Mouse (Mus musculus): Measurements from ENCODE around the gene Slc38a3. TPM values are rescaled to one million over a fixed set of nuclear protein-coding genes. Genes with fewer than 3 reads are reported as not detected.

Gene Slc38a3
- 12.9 and 14.7 TPM in 2 replicates for polyA plus RNA-seq (2015; fragmentation: Nextera tagmentation; extraction: Ambion mirVana)

- WGBS, result 72% methylated on average over 9 of the region's 9 CpGs
- no peak within 1 kb of the TSS for H3K9ac ChIP-seq (ENCODE audit: low read depth, low read length)
- DNase-seq (ENCODE audit: low spot score), result no peak
These were observed at the start of gene Slc38a3 for GRCm38 (mm10) chr9:107669480-107669945. Gene Slc38a3 (minus strand): TSS chr9:107669530.

DNA sequence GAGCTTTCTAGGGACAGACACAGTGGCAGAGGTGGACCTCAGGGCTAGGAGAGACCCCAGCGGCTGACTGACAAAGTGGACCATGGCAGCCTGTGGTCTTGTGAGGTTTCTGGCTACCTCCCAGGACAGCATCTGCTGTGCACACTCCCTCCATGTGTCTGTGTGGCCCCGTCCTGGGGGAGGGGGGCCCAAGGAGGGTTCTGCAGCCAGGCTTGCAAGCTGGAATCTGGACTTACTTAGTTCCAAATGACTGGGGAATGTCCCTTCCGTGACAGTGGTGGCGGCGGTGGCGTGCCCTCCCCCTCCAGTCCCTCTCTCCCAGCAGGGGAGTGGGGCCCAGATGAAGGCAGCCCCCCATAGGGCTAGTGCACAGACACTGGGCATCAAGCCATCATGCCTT is 47.6 kb upstream of the Slc38a3 start:
- peaks cover 35% of the 10 kb centered on the region for H3K4me1 ChIP-seq (replicated peaks; ENCODE audit: insufficient read depth, low read length)
- no peaks in the 10 kb centered on the region for H3K36me3 ChIP-seq (ENCODE audit: insufficient read depth, low read length)
- DNase-seq (ENCODE audit: low spot score) (no peak), ATAC-seq (replicated peaks; ENCODE audit: low FRiP score, low read depth) (no peak)
- no peaks in the 10 kb centered on the region for H3K27me3 ChIP-seq (ENCODE audit: insufficient read depth, low read length)
- H3K4me3 ChIP-seq (replicated peaks; ENCODE audit: low read depth, low read length), result no peak overlapping the region
- no peaks in the 10 kb centered on the region for H3K9me3 ChIP-seq (replicated peaks; ENCODE audit: low read length)
- H3K27ac ChIP-seq, result no peak overlapping the region; the same call in 1 of the 2 replicates
- H3K4me2 ChIP-seq (ENCODE audit: low read length), result no peak overlapping the region
- 36% methylated on average over 6 of the region's 6 CpGs for WGBS
- peak overlapping the region; percentile 29; the same call in 1 of the 2 replicates for H3K9ac ChIP-seq (ENCODE audit: low read depth, low read length)
- TF ChIP-seq CTCF (IDR thresholded peaks at IDR 0.05; ENCODE audit: low read depth), result no peak

More at GRCm38 (mm10) chr9:107669480-107669945, at the start of gene Slc38a3:
- TF ChIP-seq CTCF (IDR thresholded peaks at IDR 0.05; ENCODE audit: low read depth), result no peak
- ATAC-seq (replicated peaks; ENCODE audit: low FRiP score, low read depth), result 0 out of 2 replicates have a peak, but pooled peaks have one; percentile 23
- peak within 1 kb of the TSS; percentile 31 for H3K27ac ChIP-seq
- H3K27me3 ChIP-seq (ENCODE audit: insufficient read depth, low read length), result no peaks in the 10 kb centered on the region; the same call in 1 of the 2 replicates
- no peak within 1 kb of the TSS for H3K4me2 ChIP-seq (ENCODE audit: low read length)
- peaks cover 35% of the 10 kb centered on the region for H3K4me1 ChIP-seq (replicated peaks; ENCODE audit: insufficient read depth, low read length)
- H3K4me3 ChIP-seq (replicated peaks; ENCODE audit: low read depth, low read length), result no peak within 1 kb of the TSS
- no peaks in the 10 kb centered on the region for H3K9me3 ChIP-seq (replicated peaks; ENCODE audit: low read length)
- H3K36me3 ChIP-seq (ENCODE audit: insufficient read depth, low read length), result no peaks in the 10 kb centered on the region

GRCm38 (mm10) chr9:107715632-107716031 is 46.3 kb upstream of the Slc38a3 start:
- no peaks in the 10 kb centered on the region for H3K36me3 ChIP-seq (ENCODE audit: insufficient read depth, low read length)
- H3K9ac ChIP-seq (ENCODE audit: low read depth, low read length), result no peak overlapping the region
- H3K4me2 ChIP-seq (ENCODE audit: low read length), result no peak overlapping the region
- no peaks in the 10 kb centered on the region for H3K27me3 ChIP-seq (ENCODE audit: insufficient read depth, low read length)
- DNase-seq (ENCODE audit: low spot score), result no peak
- WGBS, result 87% methylated on average over 2 of the region's 2 CpGs
- H3K27ac ChIP-seq, result peak overlapping the region; percentile 54; the same call in 1 of the 2 replicates
- no peak for TF ChIP-seq CTCF (IDR thresholded peaks at IDR 0.05; ENCODE audit: low read depth)
- H3K4me3 ChIP-seq (replicated peaks; ENCODE audit: low read depth, low read length), result no peak overlapping the region
- peaks cover 33% of the 10 kb centered on the region for H3K4me1 ChIP-seq (replicated peaks; ENCODE audit: insufficient read depth, low read length)
- no peaks in the 10 kb centered on the region for H3K9me3 ChIP-seq (replicated peaks; ENCODE audit: low read length)
- ATAC-seq (replicated peaks; ENCODE audit: low FRiP score, low read depth), result no peak; the same call in 1 of the 2 replicates

- 11% methylated on average over 12 of the region's 12 CpGs for WGBS
- Histone ChIP-seq H3K4me2 (ENCODE audit: low read length) (peak overlapping the region; percentile 8; the same call in 1 of the 2 replicates), H3K4me3 (replicated peaks; ENCODE audit: low read depth, low read length) (no peak overlapping the region), H3K27ac (peak overlapping the region; percentile 84), H3K9me3 (replicated peaks; ENCODE audit: low read length) (no peaks in the 10 kb centered on the region), H3K9ac (ENCODE audit: low read depth, low read length) (peak overlapping the region; percentile 18; the same call in 1 of the 2 replicates), H3K36me3 (ENCODE audit: insufficient read depth, low read length) (no peaks in the 10 kb centered on the region), H3K27me3 (ENCODE audit: insufficient read depth, low read length) (no peaks in the 10 kb centered on the region), H3K4me1 (replicated peaks; ENCODE audit: insufficient read depth, low read length) (peaks cover 39% of the 10 kb centered on the region)
- ATAC-seq (replicated peaks; ENCODE audit: low FRiP score, low read depth) (peak; percentile 68), DNase-seq (ENCODE audit: low spot score) (peak; percentile 90)
- TF ChIP-seq CTCF (IDR thresholded peaks at IDR 0.05; ENCODE audit: low read depth), result 0 out of 2 replicates have a peak, but pooled peaks have one; percentile 21
These were observed 45.1 kb upstream of the Slc38a3 start for GRCm38 (mm10) chr9:107714221-107714952.

GRCm38 (mm10) chr9:107709697-107710483 is 40.6 kb upstream of the Slc38a3 start, which contains the start of gene Sema3f:
Gene Sema3f (minus strand): TSS chr9:107710475.
- Histone ChIP-seq H3K4me3 (replicated peaks; ENCODE audit: low read depth, low read length) (peak within 1 kb of the TSS; percentile 75), H3K27me3 (ENCODE audit: insufficient read depth, low read length) (no peaks in the 10 kb centered on the region), H3K4me2 (ENCODE audit: low read length) (peak within 1 kb of the TSS; percentile 97), H3K4me1 (replicated peaks; ENCODE audit: insufficient read depth, low read length) (peaks cover 44% of the 10 kb centered on the region), H3K9ac (ENCODE audit: low read depth, low read length) (peak within 1 kb of the TSS; percentile 93), H3K9me3 (replicated peaks; ENCODE audit: low read length) (no peaks in the 10 kb centered on the region), H3K27ac (peak within 1 kb of the TSS; percentile 89), H3K36me3 (ENCODE audit: insufficient read depth, low read length) (no peaks in the 10 kb centered on the region; the same call in 1 of the 2 replicates)
- TF ChIP-seq CTCF (IDR thresholded peaks at IDR 0.05; ENCODE audit: low read depth), result peak; percentile 85
- ATAC-seq (replicated peaks; ENCODE audit: low FRiP score, low read depth), result peak; percentile 86
- 1% methylated on average over 77 of the region's 86 CpGs for WGBS
- DNase-seq (ENCODE audit: low spot score), result peak; percentile 84

Data from kidney, postnatal 0 days (tissue).